Mouse (Mus musculus): ENCODE measurements around the gene Kyat3. TPM values are rescaled to one million over a fixed set of nuclear protein-coding genes. Genes with fewer than 3 reads are reported as not detected.
A peak's percentile ranks its signal among the peaks of the same experiment; 100 is the strongest.
"Not testable (repeated sequence)": the region's sequence is repeated elsewhere in the genome, so short reads cannot be mapped to it uniquely, and the experiment has no call there.

Kyat3 gene
- polyA plus RNA-seq (2015; fragmentation: Nextera tagmentation; extraction: Ambion mirVana), result 12.6 and 13.6 TPM in 2 replicates

DNA sequence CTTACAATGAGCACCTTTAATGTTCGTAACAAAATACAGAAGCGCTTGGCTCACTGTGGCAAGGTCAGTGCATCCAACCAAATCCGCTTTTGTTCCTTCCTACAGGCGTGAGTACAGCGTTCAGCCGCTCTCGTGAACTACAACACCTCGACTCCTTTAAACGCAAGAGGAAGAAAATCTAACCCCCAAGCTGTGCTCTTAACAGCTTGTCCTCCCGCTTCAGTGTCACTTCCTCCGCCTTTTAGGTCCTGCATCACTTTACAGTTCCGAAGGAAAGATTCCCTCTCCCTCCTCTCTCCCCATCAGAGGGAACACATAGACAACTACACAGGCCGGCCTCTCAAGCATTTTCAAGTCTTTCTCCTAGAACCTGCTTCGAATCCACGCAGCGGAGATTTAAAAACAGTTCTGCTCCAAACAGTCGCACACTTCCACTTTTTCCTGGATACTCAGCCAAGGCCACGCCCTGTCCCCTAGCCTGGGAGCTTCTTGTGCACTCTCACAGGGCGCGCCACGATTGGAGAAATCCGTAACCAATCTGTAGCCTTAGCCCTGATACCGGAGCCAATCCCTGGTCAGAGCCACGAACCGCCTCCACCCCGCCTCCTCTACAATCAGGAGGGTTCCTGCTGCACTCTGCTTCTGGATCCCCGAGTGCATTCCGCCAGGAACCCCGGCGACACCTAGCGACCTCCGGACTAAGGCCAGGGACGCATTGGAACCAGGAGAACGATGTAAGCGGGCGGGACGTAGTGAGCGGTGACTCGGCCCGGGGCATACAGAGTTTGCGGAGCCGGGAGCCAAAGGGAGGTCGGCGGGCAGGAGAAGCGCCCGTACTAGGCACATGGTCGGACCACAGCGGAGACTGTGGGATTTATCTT, at the start of gene Kyat3:
Kyat3 (plus strand) TSS at position 610 of the 881 bp plus-strand sequence.
- peak; percentile 89 for DNase-seq (ENCODE audit: low spot score)

DNA sequence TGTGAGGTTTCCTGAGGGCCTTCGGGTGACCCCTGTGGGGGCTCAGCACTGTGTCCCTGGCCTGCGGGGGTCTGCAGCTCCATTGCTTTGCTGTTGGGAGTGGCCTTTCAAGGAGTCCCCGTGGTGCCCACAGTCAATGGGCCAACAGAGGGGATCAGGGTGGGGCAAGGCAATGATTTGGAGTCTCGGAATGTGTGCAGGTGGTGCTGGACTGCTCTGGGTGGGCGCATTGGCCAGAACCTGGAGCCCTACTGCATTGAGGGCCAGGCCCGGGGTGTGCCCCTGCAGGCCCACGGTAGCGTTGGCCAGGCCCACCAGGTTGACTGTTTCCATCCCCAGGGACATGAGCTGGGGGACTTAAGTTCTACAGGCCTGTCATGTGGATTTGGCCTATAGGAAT, 36.1 kb upstream of the Kyat3 start:
- DNase-seq (ENCODE audit: low spot score), result no peak

DNA sequence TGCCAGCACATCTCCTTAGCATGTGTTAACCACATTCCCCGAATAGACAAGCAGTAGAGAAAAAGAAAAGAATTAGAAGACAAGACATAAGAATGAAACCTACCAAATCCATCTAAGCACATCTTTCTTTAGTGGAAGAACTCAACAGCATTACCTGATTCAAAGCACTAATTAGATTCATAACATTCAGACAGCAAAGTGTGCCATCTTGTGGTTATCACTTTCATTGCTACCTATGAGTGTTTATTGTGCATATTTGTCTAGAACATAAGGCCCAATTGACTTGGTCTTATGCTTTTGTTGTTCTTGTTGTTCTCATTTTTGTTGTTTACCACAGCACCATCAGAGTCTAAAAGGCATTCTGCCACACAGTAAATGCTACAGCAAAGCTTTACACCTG, 26.2 kb upstream of the Kyat3 start:
- peak; percentile 21 for DNase-seq (ENCODE audit: low spot score)

DNA sequence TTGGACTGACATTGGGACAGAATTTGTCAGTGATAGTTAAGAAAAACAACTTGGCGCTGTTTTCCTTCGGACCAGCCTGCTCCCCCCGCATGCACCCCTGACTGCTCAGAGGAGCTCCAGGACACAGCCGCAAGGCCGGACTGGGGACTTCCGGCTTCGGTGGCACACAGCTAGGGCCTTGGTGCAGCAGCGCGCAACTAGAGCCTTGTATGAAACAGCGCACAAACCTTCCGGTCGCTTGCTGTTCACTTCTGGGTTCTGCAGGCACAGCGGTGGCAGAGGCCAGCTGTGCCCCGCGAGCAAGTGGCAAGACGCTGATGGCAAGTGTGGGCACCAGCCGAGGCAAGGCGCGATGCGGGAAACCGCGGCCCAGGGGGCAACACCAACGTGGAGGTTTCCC, 12.9 kb upstream of the Kyat3 start:
- DNase-seq (ENCODE audit: low spot score), result no peak

DNA sequence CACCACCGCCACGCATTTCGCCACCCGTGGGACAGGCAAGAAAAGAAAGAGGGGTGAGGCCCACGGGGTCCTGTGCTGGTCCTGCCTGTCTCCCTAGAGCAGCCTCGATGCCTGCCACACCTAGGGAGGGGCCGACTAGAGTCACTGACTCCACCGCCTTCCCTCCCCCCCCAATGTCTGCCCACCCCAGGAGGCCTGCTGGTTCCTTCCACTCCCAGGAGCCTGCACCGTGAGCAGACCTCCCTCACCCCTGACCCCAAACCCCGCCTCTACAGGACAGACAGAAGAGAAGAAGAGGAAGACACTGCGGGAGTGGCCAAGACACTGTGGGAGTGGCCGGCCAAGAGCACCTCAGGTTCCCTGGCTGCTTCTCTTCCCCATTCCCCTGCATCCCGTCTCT, 12.5 kb upstream of the Kyat3 start:
- DNase-seq (ENCODE audit: low spot score), result no peak

DNA sequence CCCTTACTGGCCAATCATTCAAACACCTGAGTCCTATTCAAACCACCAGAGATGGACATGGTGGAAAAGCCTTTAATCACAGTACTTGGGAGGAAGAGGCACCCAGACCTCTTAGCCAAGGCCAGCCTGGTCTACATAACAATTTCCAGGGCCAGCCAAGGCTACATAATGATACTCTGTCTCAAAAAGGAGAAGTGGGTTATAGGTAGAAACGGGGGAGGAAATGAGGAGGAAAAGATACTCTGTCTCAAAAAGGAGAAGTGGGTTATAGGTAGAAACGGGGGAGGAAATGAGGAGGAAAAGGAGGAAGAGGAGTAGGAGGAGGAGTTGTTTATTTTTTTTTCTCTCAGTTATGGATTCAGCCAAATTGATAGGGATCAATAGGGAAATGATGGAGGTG, 4.3 kb upstream of the Kyat3 start:
- DNase-seq (ENCODE audit: low spot score), result no peak

DNA sequence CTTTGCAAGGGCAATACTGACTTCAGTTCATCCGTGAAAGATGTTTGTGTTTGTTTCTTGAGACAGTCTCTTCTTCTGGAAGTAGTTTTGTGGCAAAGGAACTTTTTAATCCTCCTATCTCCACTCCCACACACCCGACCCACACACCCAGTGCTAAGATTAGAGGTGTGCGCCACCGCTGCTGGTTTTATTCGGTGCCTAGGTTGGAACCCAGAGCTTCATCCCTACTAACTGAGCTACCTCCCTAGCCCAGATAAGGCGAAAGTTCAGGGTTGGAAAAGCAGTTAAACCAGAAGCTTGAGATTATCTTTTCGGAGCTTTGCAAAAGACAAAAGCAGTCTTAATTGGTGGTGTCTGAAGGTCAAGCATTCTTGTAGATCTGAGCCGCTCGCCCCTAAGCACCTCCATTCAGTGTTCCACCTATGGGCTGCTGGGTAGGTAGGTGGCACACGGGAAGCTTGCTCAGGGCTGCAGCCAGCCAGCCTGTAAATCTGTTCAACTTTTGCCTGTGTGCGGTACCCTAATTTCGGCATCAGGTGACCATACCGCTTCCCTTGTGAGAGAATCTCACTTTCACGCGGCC, 647 bp downstream of the Kyat3 start:
- DNase-seq (ENCODE audit: low spot score), result no peak

DNA sequence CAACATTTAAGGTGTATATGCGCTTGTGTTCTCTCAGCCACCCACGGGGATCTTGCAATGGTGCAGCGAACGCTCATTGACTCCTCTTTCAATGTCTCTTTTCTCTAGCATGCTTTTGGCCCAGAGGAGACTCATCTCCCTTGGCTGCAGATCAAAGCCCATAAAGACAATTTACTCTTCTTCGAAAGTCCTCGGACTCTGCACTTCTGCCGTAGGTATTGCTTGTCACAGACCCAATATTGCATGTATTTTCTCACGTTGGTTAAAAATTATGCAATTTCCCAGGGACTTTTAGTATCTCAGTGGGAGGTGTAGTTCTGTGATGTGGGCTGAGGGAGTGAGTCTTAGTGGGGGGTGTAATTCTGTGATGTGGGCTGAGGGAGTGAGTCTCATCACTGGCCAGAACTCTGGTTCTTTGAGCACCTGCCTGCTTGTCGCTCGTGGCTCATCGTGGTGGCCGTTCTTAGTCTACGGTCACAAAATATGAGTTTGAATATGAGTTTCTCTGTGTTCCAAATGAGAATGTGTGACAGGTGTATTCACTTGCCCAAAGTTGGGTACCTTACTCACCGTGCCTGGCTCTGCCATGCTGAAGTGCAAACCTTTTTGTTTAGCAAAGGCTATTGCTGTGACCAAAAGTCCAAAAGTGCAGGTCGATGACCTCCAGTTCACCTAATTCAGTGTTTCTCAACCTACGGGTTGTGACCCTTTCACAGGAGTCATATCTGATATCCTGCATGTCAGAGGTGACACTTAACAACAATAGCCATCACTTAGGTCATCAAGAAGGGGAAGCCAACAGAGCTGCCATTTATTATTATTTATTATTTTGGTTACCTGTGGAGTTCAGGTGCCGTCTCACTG, 6.0 kb downstream of the Kyat3 start:
- DNase-seq (ENCODE audit: low spot score), result no peak

DNA sequence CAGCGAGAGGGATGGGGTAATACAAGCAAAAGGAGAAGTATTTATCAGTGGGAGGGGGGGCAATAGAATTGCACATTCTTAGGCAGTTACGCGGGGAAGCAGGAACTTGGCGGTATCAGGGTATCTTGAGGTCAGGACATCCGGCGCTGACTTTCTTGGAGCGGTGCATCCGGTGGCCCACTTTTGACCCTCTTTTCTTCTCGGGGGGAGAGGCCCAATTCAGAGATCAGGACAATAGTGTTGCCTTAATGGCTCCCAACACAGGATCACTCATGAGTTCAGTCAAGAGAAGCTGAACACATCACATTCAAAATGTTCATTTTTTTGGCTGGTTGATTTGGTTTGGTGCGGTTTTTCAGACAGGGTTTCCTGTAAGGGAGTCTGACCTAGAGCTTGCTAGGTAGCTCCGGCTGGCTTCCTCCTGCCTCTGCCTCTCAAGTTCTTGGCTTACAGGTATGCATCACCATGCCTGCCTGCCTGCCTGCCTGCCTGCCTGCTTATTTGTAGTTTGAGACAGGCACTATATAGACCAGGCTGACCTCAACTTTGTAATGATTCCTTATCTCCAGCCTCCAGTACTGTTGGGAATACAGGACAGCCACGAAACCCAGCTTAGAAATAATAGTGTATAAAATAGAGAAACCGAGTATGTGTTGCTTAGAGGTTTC, 7.5 kb downstream of the Kyat3 start:
- not testable (repeated sequence) for DNase-seq (ENCODE audit: low spot score)

DNA sequence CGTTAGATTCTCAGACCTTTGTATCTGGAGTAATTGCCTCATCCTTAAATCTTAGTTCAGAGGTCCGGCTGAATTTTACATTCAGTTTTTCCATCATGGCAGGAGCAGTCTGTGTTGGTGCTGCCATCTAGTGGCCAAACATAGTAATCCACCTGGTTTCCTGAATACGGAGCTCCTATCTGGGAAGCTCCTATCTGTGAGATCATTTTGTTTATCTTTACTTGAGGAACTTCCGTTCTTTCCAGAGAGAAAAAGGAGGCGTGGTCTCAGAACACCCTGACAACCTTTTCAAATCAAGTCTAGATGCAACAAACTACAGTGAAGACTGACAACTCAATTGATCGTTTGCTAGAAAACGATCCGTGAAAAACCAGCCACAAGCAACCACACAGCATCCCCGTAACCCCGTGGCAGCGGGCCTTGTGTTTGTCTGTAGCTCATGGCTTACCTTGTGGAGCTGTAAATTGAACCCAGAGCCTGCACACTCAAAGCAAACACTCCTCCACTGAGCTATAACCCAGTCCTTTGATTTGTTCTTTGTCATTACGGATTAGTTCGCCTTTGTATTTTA, 8.1 kb downstream of the Kyat3 start:
- peak; percentile 50 for DNase-seq (ENCODE audit: low spot score)

DNA sequence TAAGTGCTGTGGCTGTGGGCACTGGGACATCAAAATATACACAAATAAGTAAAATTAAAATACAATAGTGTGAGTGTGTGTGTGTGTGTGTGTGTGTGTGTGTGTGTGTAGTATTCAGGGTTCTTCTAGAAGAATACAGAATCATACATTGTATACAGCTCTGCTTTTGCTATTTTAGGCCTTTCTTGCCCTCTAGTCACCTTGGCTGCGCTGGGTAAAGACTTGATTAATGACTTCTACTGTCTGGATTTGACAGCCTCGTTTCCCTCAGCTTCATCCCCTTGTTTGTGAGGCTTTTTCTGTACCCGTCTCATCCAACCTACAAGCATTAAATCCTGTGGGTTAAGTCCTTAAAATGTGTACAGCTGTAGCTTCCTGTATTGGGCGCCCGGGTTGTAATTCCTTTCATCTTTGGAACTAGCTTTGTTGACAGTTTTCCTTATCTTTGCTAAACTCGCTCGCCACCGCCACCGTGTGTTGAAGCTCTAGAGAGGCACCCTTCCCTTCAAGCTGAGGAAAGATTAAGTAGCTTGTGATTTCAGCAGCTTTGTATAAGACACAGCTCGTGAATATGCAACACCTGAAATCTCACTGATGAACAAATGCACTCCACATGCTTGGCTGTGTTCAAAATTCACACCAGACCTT, 9.6 kb downstream of the Kyat3 start:
- peak; percentile 67 for DNase-seq (ENCODE audit: low spot score)

DNA sequence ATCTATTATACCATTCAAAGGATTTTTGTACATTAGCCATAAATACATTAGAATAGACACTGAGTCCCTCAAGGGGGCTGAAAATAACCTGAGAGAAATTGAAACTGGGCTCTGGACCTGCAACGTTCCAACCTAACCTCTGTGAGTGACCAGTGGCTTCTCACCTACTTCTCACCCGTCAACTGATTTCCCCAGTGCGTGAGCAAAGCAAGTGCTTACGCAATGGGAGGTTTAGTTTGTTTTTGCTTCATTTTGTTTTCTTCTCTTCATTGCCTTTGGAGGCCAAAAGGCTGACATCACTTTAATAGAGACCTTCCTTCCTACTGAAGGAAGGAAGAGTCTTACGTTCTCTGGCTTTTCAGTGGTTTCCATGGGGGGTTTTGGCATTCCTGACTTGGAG, 10.5 kb downstream of the Kyat3 start:
- DNase-seq (ENCODE audit: low spot score), result no peak

DNA sequence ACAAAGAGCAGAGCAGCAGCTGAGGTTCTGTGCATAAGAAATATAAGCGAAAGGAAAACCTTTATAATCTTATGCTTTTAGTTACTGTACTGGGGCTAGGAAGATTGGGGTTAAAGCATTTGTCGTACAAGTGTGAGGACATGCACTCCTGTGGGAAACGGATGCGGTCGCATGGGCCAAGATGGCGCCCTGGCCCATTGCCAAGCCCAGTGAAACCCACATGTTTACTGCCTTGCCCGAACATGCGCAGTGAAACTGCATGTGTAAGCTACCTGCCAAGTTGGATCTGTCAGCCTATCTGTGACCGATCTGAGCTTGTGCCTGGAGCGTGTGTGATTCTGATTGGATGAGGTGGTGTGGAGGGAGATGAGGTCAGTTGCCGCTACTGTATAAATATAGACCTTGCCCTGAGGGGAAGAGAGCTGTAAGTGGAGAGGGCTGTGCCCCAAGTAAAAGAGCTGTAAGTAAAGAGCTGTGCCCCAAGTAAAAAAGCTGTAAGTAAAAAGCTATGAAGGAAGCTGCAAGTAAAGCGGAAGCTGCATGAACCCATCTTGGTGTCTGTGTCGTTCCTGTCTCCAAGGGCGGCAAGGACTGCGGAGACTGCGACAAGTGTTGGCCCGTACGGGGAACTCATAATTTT, 11.7 kb downstream of the Kyat3 start:
- DNase-seq (ENCODE audit: low spot score), result not testable (repeated sequence)

DNA sequence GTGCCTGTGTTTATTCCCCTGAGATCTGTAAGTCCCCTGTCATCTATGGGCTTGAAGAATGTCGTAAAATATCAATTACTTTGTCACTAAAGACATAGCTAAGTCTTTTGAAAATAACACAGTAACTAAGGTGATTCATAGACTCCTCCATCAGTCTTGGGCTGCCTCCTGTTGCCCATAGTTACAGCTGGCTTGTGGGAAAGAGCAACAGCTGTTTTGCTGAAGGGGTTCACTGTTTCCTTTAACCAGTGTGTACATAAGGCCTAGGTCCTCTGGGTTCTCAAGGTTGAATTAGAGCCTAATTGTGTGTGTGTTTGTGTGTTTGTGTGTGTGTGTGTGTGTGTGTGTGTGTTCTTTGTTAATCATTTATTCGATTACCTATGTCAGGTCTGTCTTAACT, 24.6 kb downstream of the Kyat3 start:
- no peak for DNase-seq (ENCODE audit: low spot score)

DNA sequence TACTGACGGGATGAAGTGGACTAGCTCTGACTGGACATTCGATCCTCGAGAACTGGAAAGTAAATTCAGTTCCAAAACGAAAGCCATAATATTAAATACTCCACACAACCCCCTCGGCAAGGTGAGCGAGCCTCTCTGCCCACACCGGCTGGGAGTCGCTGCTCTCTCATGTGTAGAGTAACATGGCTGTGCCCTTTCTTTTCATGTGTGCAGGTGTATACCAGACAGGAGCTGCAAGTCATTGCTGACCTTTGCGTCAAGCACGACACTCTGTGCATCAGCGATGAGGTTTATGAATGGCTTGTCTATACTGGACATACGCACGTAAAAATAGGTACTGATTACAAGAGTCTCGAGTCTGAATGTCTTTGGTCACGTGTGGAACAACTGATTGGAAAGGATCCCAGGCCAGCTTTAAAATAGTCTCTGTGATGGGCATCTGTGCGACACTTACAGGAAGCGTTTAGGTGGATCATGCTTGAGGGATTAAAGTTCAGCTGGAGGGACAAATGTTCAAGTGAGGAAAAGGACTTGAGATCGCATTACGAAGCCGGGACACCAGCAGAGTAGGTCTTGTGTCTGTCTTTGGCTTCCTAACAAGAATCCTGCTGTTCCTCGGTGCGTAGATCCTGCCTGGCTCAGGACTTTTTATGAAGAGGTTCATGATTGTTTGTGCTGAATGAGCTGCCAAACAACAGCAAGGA, 25.3 kb downstream of the Kyat3 start:
- no peak for DNase-seq (ENCODE audit: low spot score)

DNA sequence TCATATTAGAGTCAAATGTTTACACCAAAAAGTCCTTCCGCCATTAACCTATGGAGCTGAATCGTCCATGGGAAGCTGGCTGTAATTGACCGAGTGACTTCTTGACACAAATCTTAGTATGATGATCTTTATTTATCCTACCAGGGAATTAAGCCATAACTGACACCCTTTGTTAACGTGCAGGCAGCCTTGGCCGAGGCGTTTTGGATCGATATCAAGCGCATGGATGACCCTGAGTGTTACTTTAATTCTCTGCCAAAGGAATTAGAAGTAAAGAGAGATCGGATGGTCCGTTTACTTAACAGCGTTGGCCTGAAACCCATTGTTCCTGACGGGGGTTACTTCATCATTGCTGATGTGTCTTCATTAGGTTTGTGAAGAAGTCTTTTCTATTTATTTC, 33.4 kb downstream of the Kyat3 start:
- no peak for DNase-seq (ENCODE audit: low spot score)

DNA sequence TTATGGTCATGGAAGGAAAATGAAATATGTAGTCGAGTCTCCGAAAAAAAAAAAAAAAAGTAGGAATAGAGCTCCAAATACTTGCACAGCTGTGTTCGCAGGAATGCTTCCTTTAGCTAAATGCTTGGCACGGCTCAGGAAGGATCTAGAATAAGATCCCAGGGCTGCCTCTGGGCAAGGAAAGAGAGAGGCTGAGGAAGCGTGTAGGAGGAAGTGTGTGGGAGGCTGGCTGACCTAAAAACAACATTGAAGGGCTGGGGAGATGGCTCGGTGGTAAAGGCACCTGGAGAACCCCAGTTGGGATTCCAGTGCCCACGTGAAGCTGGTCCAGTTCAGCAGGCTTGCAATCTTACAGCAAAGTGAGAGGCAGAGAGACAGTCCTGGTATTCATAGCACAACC, 40.0 kb downstream of the Kyat3 start:
- no peak for DNase-seq (ENCODE audit: low spot score)

DNA sequence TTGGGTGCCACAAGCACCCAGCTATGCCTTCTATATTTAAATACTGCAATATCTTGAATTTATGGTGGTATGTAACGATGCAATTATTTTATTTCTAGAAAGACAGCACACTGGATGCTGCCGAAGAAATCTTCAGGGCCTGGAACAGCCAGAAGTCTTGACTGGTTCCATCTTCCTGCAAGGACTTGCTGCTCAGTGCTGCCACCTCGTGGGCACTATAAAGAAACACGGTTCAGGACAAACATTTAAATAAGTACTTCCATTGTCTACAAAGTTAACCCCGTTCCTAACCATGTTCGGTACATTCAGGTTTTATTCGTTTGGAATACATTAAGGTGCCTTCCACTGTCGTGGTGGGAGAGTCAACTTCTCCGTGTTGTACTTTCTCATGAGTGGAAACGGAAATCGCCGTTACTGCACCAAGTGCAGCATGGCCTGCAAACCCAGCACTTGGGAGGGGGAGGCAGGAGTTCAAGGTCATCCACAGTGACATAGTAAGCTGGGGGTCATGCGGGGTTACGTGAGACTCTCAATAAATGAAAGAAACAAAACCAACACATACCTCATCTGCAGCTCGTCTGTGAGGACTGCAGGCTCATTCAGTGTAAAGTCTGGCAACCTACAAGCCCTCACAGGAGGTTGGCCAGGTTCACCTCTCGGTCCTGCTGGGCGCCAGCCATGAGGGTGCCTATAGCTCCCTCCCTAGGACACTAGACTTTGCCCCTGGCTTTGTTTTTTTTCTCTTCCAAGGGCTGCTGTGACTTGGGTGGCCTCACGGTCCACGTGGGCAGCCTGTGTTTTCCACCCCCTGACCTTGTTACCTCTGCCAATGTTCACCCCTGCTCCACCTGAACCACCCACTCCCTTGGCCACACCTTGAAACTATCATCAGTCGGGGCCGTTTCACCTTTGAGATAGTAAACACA, 43.4 kb downstream of the Kyat3 start:
- peak; percentile 77 for DNase-seq (ENCODE audit: low spot score)
